Mouse (Mus musculus) lung, postnatal 4 days (tissue): ENCODE results near the gene Akt1.

ENCODE experiments used
- DNase-seq, 2 experiments: peaks; one replicate each; pipeline ENCODE4 v3.0.0; 2021

Gene Akt1

GRCm38 (mm10) chr12:112688458-112688857 lies 13.8 kb upstream of the Akt1 start:
- peak in 1 of 2 experiments; percentile 40 for DNase-seq

- DNase-seq: no peak
Measured at GRCm38 (mm10) chr12:112683351-112683750, 8.7 kb upstream of the Akt1 start.

GRCm38 (mm10) chr12:112679027-112679996 lies 4.6 kb upstream of the Akt1 start:
- DNase-seq: peak; percentile 77 to 87

- peak; percentile 85 to 90 for DNase-seq
Measured at GRCm38 (mm10) chr12:112678555-112679026, 3.9 kb upstream of the Akt1 start, which contains the start of gene Zbtb42. Gene Zbtb42 (plus strand): TSS chr12:112678828.

DNA sequence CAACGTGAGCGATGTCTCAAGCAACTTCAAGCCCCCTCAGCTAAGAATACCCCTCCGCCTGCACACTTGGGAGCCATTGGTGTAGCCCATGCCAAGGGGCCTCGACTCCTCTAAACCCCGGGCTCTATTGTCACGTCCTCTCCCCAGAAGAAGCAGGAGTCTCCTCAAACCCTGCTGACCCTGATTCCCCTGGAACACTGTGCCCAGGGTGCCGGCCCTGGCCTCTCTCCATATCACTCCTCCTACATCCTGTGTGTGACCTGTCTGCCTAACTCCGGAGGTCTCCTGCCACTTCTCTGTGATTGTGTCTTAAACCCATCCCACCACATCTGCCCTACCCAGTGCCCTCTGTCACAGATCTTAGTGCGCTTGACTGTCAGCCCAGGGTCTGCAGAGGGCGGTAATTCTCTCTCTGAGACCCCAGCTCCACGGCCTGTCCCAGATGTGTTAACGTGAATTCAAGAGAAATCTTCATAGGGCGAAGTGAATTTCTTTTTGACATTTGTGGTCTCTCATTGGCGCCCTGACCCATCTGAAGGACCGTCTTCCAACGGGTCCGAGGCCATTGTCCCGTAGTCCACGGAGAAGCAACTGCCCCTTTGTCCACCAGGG lies 3.4 kb upstream of the Akt1 start:
- no peak for DNase-seq

- peak in 1 of 2 experiments; percentile 57 for DNase-seq
Measured at GRCm38 (mm10) chr12:112677076-112677475, 2.4 kb upstream of the Akt1 start.

DNA sequence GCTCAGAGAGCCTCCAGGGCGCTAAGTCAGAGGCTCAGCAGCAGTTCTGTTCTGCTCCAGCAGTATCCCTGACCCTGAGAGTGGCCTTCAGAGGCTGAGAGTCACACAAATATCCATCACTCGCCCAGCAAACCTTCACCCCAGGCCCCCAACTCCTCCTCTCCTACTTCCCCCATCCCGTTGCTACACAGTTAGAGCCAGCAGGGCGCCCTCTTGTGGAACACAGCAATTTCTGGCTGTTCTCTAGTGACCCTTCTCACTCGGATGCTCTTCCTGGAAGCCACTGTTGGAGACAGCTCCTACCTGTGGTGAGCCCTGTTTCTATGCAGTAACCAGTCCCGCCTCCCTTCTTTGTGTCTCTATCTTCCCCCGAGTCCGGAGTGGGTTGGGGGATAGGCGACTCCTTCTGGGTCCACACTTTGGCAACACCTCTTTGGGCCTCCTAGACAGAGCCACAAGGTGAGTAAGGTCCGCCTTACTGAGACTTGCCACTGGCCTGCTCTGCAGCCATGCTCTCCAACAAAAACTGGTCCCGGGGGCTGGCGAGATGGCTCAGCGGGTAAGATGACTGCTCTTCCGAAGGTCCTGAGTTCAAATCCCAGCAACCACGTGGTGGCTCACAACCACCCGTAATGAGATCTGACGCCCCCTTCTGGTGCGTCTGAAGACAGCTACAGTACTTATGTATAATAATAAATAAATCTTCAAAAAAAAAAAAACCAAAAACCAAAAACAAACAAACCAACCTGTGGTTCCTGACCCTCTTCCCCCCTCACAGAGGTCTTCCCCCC lies 756 bp upstream of the Akt1 start:
- DNase-seq: peak; percentile 83 to 92

- peak; percentile 71 to 78 for DNase-seq
Measured at GRCm38 (mm10) chr12:112673576-112674091, 1.1 kb downstream of the Akt1 start.

- DNase-seq: peak; percentile 66 to 72
Measured at GRCm38 (mm10) chr12:112672744-112673575, 1.7 kb downstream of the Akt1 start.

DNA sequence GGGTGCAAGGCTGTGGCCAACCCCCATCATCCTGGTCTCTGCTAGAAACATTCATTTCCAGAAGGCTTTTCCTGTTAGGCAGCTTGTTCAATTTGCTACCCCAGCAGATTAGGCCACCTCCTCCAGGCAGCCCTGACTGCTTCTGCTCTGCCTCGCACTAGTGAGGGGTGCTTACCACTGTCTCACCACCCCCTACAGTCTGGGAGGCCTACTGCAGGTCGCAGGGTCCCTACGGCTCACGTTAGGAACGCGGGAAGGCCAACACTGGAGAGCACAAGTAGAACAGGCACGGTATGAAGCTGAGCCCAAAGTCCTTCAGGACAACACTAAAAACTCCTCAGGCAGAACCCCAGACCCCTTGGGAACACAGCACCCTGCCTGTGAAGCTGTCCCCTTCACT lies 2.8 kb downstream of the Akt1 start:
- DNase-seq: no peak

- peak in 1 of 2 experiments; percentile 72 for DNase-seq
Measured at GRCm38 (mm10) chr12:112670718-112671393, 3.8 kb downstream of the Akt1 start.

DNA sequence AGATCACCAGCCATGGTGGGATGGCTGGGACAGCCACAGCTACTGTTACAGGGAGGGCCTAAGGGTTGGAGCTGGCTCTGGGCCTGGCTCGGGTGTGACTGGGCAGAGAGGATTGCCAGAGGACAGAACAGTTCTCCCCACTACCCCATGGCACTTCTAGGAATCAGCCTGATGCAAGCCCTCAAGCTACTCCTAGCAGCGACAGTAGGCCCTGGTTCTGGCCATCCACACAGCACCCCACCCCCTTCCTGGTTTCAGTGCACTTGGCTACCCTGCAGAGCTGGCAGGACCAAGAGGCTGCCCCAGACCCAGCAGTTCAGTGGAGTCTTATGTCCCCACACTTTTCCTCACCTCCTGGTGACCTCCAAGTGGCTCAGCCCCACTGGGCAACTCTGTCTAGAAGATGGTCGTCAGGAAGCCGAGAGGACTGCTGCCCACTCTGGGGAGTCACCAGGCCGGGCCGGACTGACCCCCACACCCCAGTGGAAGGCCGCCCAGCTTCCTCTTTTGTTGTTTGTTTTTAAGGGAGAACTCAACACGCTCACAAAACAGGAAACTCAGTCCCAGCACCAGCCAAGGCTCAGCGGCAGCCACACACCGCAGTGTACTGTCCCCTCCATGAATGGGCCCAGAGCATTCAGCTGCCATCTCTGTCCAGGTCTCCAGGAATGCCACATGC lies 6.9 kb downstream of the Akt1 start:
- DNase-seq: peak; percentile 63 to 64

- DNase-seq: no peak
Measured at GRCm38 (mm10) chr12:112665881-112666544, 8.7 kb downstream of the Akt1 start.

- DNase-seq: peak; percentile 87 to 93
Measured at GRCm38 (mm10) chr12:112665445-112665844, 9.2 kb downstream of the Akt1 start.

DNA sequence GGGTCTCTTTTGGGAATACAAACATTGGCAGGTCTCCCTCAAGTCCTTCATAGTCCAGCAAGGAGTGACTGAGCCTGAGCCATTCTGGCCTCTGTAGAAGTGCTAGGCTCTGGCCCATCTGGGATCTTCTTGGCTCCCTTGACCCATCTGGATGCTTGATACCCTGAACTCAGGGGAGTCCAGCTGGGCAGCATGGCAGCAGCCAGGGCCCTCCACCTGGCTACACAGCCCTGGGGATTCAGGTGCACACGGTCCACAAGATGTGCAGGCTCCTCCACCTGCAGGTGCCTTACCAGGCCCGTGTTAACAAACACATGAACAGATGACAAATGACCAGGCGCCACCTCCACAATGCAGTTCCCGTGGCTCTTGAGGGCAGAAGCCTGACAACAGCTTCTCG lies 10.0 kb downstream of the Akt1 start:
- no peak for DNase-seq

DNA sequence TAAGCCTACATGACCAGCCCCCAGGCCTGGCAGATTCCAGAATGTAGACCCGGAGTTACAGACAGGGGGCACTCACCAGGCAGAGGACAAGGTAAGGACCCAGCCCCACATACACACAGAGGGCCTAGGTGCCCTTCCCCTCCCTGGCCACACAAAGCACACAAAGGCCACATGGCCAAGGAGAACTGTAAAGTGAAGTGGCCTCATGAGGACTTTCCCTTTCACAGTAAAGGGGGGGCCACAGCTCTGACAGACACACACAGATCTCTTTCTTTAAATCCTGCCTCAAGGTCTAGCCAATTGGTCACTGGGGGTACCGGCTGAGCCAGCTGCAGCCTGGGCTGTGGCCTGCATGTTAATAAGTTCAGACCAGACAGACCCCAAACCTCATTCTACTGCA lies 10.6 kb downstream of the Akt1 start:
- no peak for DNase-seq

- no peak for DNase-seq
Measured at GRCm38 (mm10) chr12:112663716-112664115, 11.0 kb downstream of the Akt1 start.

DNA sequence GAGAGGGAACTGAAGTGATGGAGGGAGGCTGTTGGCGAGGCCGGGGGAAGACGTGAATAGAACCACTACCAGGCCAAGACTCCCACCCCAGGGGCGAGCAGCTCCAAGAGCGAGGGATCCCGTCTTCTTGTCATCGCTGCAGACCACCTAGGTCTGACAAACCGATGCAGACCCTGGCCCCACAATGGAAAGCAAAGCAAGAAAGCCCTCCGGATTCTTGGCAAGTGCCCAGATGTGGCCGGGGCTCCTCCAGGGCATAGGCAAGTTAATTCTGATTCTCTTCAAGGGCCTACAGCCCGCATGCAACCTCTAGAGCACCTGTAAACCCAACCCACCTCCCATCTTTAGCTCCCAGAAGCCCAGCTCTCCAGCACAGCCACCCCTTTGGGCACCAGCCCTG lies 11.4 kb downstream of the Akt1 start:
- DNase-seq: no peak

GRCm38 (mm10) chr12:112661851-112662250 lies 12.8 kb downstream of the Akt1 start:
- DNase-seq: no peak

- DNase-seq: no peak
Measured at GRCm38 (mm10) chr12:112661327-112661605, 13.4 kb downstream of the Akt1 start.
